Mouse (Mus musculus): ENCODE results near the gene Ulk4. TPM values are rescaled to one million over a fixed set of nuclear protein-coding genes. Genes with fewer than 3 reads are reported as not detected.

The Ulk4 gene
- polyA plus RNA-seq, 1 experiment from 2014 or later: 198 TPM

Small RNA genes within 50 kb of the gene (microRNA-seq; reads per million reads assigned to microRNA genes)
- gene Mir7090: not detected

Other genes starting within 250 kb of the Ulk4 start
- 20.0 and 20.7 TPM in 2 replicates for gene Trak1, start 20.3 kb upstream of the Ulk4 start, polyA plus RNA-seq (2016; fragmentation: Nextera tagmentation; extraction: Ambion mirVana)
- gene Cck, start 218.5 kb upstream of the Ulk4 start, polyA plus RNA-seq (2016; fragmentation: Nextera tagmentation; extraction: Ambion mirVana): 1.0 and 1.2 TPM in 2 replicates

All from embryonic facial prominence, embryonic 12.5 days (tissue).